Mouse (Mus musculus): ENCODE data around the gene Bysl. TPM values are rescaled to one million over a fixed set of nuclear protein-coding genes. Genes with fewer than 3 reads are reported as not detected.
A peak's percentile ranks its signal among the peaks of the same experiment; 100 is the strongest.
"Not testable (repeated sequence)": the region's sequence is repeated elsewhere in the genome, so short reads cannot be mapped to it uniquely, and the experiment has no call there.

The Bysl gene
- total RNA-seq, 2 experiments from 2014 or later: 18.4 to 19.1 TPM

GRCm38 (mm10) chr17:47622912-47623554 is 11.7 kb upstream of the Bysl start:
- no peak for DNase-seq (ENCODE audit: extremely low spot score in 1 of 2, low spot score in 1 of 2)

GRCm38 (mm10) chr17:47618556-47619311 is 7.4 kb upstream of the Bysl start:
- no peak for DNase-seq (ENCODE audit: extremely low spot score in 1 of 2, low spot score in 1 of 2)

GRCm38 (mm10) chr17:47617605-47618307 is 6.5 kb upstream of the Bysl start:
- DNase-seq (ENCODE audit: extremely low spot score in 1 of 2, low spot score in 1 of 2): no peak

- DNase-seq (ENCODE audit: extremely low spot score in 1 of 2, low spot score in 1 of 2): no peak
Observed at GRCm38 (mm10) chr17:47616652-47617051, 5.4 kb upstream of the Bysl start.

GRCm38 (mm10) chr17:47616119-47616518 is 4.8 kb upstream of the Bysl start:
- DNase-seq (ENCODE audit: extremely low spot score in 1 of 2, low spot score in 1 of 2): no peak

- DNase-seq (ENCODE audit: extremely low spot score in 1 of 2, low spot score in 1 of 2): peak in 1 of 2 experiments; percentile 41
Observed at GRCm38 (mm10) chr17:47614018-47614417, 2.7 kb upstream of the Bysl start.

GRCm38 (mm10) chr17:47611661-47611982 is 330 bp upstream of the Bysl start:
- DNase-seq (ENCODE audit: extremely low spot score in 1 of 2, low spot score in 1 of 2): no peak

- no peak for DNase-seq (ENCODE audit: extremely low spot score in 1 of 2, low spot score in 1 of 2)
Observed at GRCm38 (mm10) chr17:47609182-47609581, 2.1 kb downstream of the Bysl start.

- DNase-seq (ENCODE audit: extremely low spot score in 1 of 2, low spot score in 1 of 2): no peak
Observed at GRCm38 (mm10) chr17:47606220-47606619, 5.1 kb downstream of the Bysl start.

- no peak for DNase-seq (ENCODE audit: extremely low spot score in 1 of 2, low spot score in 1 of 2)
Observed at GRCm38 (mm10) chr17:47602289-47602688, 9.0 kb downstream of the Bysl start.

- DNase-seq (ENCODE audit: extremely low spot score in 1 of 2, low spot score in 1 of 2): no peak
Observed at GRCm38 (mm10) chr17:47601389-47601755, 9.9 kb downstream of the Bysl start.

GRCm38 (mm10) chr17:47600601-47601388 is 10.5 kb downstream of the Bysl start:
- DNase-seq (ENCODE audit: extremely low spot score in 1 of 2, low spot score in 1 of 2): no peak

- no peak for DNase-seq (ENCODE audit: extremely low spot score in 1 of 2, low spot score in 1 of 2)
Observed at GRCm38 (mm10) chr17:47599511-47600297, 11.6 kb downstream of the Bysl start.

- DNase-seq (ENCODE audit: extremely low spot score in 1 of 2, low spot score in 1 of 2): not testable (repeated sequence)
Observed at GRCm38 (mm10) chr17:47598580-47599304, 12.6 kb downstream of the Bysl start.

- peak; percentile 33 for DNase-seq (ENCODE audit: extremely low spot score in 1 of 2, low spot score in 1 of 2)
Observed at GRCm38 (mm10) chr17:47597838-47598579, 13.3 kb downstream of the Bysl start.

- no peak for DNase-seq (ENCODE audit: extremely low spot score in 1 of 2, low spot score in 1 of 2)
Observed at GRCm38 (mm10) chr17:47597261-47597660, 14.0 kb downstream of the Bysl start.

GRCm38 (mm10) chr17:47596839-47597164 is 14.5 kb downstream of the Bysl start:
- DNase-seq (ENCODE audit: extremely low spot score in 1 of 2, low spot score in 1 of 2): no peak

GRCm38 (mm10) chr17:47596162-47596838 is 15.0 kb downstream of the Bysl start:
- DNase-seq (ENCODE audit: extremely low spot score in 1 of 2, low spot score in 1 of 2): no peak

Measured in layer of hippocampus, postnatal 25 days (tissue).